Mouse (Mus musculus) forebrain, embryonic 10.5 days (tissue): ENCODE measurements around the gene Zic2. TPM values are rescaled to one million over a fixed set of nuclear protein-coding genes. Genes with fewer than 3 reads are reported as not detected.

Experiments
- DNase-seq: peaks from one replicate; pipeline ENCODE4 v3.0.0-alpha.2; 2017; ENCODE audit warnings: low spot score; ENCODE audit errors: extremely low spot score
- H3K27ac ChIP-seq: fragments of 300-500 bp; sonication (generic); 2 replicates; pipeline ENCODE4 v1.5.1; 2016; ENCODE audit warnings: mild to moderate bottlenecking
- H3K27me3 ChIP-seq: fragments of 300-500 bp; sonication (generic); 2 replicates; pipeline ENCODE4 v1.6.1; 2016; ENCODE audit warnings: mild to moderate bottlenecking; ENCODE audit not compliant: poor library complexity, severe bottlenecking
- H3K36me3 ChIP-seq: fragments of 300-500 bp; sonication (generic); replicated peaks from 2 replicates; pipeline ENCODE4 v1.6.1; 2016; ENCODE audit warnings: mild to moderate bottlenecking, moderate library complexity
- H3K4me1 ChIP-seq: fragments of 300-500 bp; sonication (generic); 2 replicates; pipeline ENCODE4 v1.6.1; 2016
- H3K4me3 ChIP-seq: fragments of 300-500 bp; sonication (generic); 2 replicates; pipeline ENCODE4 v1.5.1; 2016; ENCODE audit warnings: mild to moderate bottlenecking, moderate library complexity
- H3K9me3 ChIP-seq: fragments of 300-500 bp; sonication (generic); 2 replicates; pipeline ENCODE4 v1.6.1; 2016; ENCODE audit warnings: mild to moderate bottlenecking, moderate library complexity
- WGBS: fragments of 180-500 bp; shearing (Covaris S2); methylation state at CpG from one replicate; pipeline ENCODE4 v1.1.7; 2016; 5-methylcytosine and 5-hydroxymethylcytosine counted together
- polyA plus RNA-seq: library from polyadenylated mRNA; unstranded; fragments of >200 nt; fragmentation: Nextera tagmentation; extraction: Ambion mirVana; gene quantifications from 2 replicates; pipeline ENCODE4 v1.2.1, GENCODE M21; 2016

The Zic2 gene
- polyA plus RNA-seq, 1 experiment from 2014 or later = 7.0 TPM

DNA sequence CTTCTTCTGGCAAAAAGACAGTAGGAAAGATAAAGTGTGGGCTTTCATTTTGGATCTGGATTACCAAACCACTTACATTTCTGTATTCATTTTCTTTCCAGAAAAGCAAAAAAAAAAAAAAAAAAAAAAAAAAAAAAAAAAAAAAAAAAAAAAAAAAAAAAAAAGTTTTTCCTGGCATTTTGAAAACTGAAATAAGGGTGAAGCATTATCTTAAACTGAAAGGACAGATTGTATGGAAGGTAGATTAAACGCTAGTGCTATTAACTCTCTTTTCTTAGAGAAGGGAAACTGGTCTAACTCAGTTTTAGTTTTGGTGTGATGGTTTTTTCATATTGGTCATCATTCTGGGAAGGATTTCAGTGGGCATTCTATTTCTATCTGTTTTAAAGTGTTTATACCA, 16.8 kb downstream of the Zic2 start:
- whole genome bisulfite sequencing = 74% methylated on average over 1 of the region's 1 CpGs
- Histone ChIP-seq H3K4me3 (no peak overlapping the region), H3K27me3 (peaks cover 66% of the 10 kb centered on the region), H3K27ac (no peak overlapping the region), H3K4me1 (peaks cover 33% of the 10 kb centered on the region), H3K36me3 (no peaks in the 10 kb centered on the region), H3K9me3 (peaks cover 12% of the 10 kb centered on the region; the same call in 1 of the 2 replicates)
- DNase-seq = no peak

DNA sequence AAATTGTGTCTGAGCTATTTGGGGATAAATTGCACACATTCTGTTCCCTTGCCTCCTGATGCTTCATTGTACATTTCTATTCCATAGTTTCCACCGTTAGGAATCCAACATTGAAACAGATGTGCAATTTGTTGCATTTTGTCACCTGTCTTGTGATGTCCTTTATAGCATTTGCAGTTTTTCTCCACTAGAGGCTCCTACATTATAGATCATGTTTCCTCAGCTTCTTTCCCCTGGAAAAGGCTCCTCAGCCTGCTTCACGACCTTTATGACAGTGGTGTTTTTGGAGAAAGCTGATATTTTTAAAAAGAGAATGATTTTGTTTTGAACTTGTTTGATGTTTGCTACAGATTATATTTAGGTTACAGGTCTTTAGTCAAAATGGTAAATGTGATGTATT, 33.8 kb downstream of the Zic2 start:
- no peak overlapping the region for H3K4me3 ChIP-seq
- H3K4me1 ChIP-seq = no peaks in the 10 kb centered on the region
- no peaks in the 10 kb centered on the region for H3K36me3 ChIP-seq
- H3K9me3 ChIP-seq = no peaks in the 10 kb centered on the region
- 49% methylated on average over 2 of the region's 2 CpGs for WGBS
- H3K27me3 ChIP-seq = peaks cover 7% of the 10 kb centered on the region; the same call in 1 of the 2 replicates
- DNase-seq = no peak
- H3K27ac ChIP-seq = no peak overlapping the region

DNA sequence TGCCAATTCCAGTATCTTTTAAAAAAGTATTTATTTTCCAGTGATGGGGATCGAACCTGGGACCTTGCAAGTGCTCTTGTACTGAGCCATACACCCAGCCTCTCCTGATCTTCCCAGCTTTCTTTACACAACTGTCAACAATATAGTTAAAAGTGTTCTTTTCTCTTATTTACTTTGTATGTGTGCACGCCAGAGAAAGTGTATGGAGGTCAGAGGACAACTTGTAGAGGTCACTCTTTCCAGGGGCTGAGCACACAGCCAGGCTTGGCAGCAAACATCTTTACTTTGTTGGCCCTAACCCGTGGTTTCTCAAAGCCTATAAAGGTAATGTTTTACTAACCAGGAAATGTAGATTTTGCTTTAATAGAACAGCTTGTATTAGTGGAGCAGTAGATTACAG, 36.3 kb downstream of the Zic2 start:
- no peaks in the 10 kb centered on the region for H3K9me3 ChIP-seq
- H3K27ac ChIP-seq = no peak overlapping the region
- H3K36me3 ChIP-seq = no peaks in the 10 kb centered on the region
- H3K4me1 ChIP-seq = no peaks in the 10 kb centered on the region
- DNase-seq = no peak
- peaks cover 7% of the 10 kb centered on the region; the same call in 1 of the 2 replicates for H3K27me3 ChIP-seq
- H3K4me3 ChIP-seq = no peak overlapping the region
- WGBS = 79% methylated on average over 3 of the region's 3 CpGs

DNA sequence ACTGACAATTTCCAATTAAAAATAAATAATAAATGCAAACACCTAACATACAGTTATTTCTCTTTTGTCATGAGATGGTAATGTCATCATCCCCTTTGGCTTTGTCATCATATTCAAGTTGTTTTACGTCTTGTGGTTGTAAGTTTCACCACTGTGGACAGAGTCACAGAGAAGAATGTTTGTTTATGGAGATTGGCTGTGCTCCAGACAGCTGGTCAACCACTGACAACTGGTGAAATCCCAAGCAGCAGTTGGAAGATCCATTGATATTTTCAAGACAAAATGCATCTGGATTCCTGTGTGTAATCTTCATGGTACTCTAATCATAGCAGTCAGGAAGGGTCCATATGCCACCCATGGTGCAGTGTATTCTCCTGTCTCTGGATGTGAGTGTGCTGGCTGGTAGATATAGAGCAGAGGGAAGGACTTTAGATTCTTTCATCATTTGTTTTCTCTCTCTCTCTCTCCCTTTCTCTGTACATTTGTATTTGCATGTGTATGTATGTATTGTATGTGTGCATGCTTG, 38.3 kb downstream of the Zic2 start:
- 81% methylated on average over 1 of the region's 1 CpGs for WGBS
- Histone ChIP-seq H3K27me3 (peaks cover 7% of the 10 kb centered on the region; the same call in 1 of the 2 replicates), H3K4me3 (no peak overlapping the region), H3K4me1 (no peaks in the 10 kb centered on the region), H3K36me3 (no peaks in the 10 kb centered on the region), H3K9me3 (no peaks in the 10 kb centered on the region), H3K27ac (no peak overlapping the region)
- DNase-seq = no peak

DNA sequence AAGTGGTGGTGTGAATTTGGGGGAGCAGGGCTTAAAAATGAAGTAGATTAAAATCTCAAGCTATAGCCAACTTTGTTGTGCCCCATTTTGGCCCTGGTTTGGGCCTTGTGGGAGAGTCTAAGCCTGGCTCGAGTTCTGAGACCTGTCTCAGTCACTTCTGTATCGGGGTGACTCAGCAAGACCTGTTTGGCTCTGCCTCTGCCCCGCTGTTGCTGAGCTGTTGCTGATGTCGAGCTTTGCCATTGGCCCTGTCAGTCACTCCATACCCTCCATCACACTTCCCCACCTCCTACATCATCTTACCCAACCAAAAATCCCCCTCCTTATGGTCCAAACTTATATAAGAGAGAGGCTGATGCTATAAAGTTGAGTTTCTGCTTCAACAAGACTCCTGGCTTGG, 53.2 kb downstream of the Zic2 start:
- H3K4me3 ChIP-seq = no peak overlapping the region
- H3K9me3 ChIP-seq = 0 out of 2 replicates have a peak, but pooled peaks cover 5% of the 10 kb centered on the region
- H3K36me3 ChIP-seq = no peaks in the 10 kb centered on the region
- 89% methylated on average over 4 of the region's 4 CpGs for WGBS
- no peaks in the 10 kb centered on the region for H3K27me3 ChIP-seq
- peaks cover 2% of the 10 kb centered on the region; the same call in 1 of the 2 replicates for H3K4me1 ChIP-seq
- no peak for DNase-seq
- no peak overlapping the region for H3K27ac ChIP-seq

Other genes starting within 250 kb of the Zic2 start
- 1.0 and 1.9 TPM in 2 replicates for gene Gm5089, start 24.3 kb upstream of the Zic2 start, polyA plus RNA-seq
- 20.7 and 21.5 TPM in 2 replicates for gene Zic5, start 9.8 kb upstream of the Zic2 start, polyA plus RNA-seq
- gene Gm10837, start 15.2 kb downstream of the Zic2 start, polyA plus RNA-seq = 0.27 TPM in 1 of 2 replicates, not detected in the other
- 38.9 and 39.0 TPM in 2 replicates for gene Pcca, start 58.9 kb downstream of the Zic2 start, polyA plus RNA-seq